Mouse (Mus musculus): ENCODE results near the gene Tmem230.
A peak's percentile ranks its signal among the peaks of the same experiment; 100 is the strongest.
"Not testable (repeated sequence)": the region's sequence is repeated elsewhere in the genome, so short reads cannot be mapped to it uniquely, and the experiment has no call there.

The Tmem230 gene

GRCm38 (mm10) chr2:132247539-132248313 lies at the start of gene Tmem230:
Tmem230 (minus strand) TSS chr2:132247807.
- DNase-seq (ENCODE audit: low spot score in 2 of 2), result peak; percentile 81 to 90

- no peak for DNase-seq (ENCODE audit: low spot score in 2 of 2)
Observed at GRCm38 (mm10) chr2:132293694-132294450, 46.3 kb upstream of the Tmem230 start.

- no peak for DNase-seq (ENCODE audit: low spot score in 2 of 2)
Observed at GRCm38 (mm10) chr2:132292083-132292482, 44.5 kb upstream of the Tmem230 start.

GRCm38 (mm10) chr2:132291265-132291664 lies 43.7 kb upstream of the Tmem230 start:
- no peak for DNase-seq (ENCODE audit: low spot score in 2 of 2)

GRCm38 (mm10) chr2:132290808-132291207 lies 43.2 kb upstream of the Tmem230 start:
- no peak for DNase-seq (ENCODE audit: low spot score in 2 of 2)

GRCm38 (mm10) chr2:132289213-132289612 lies 41.6 kb upstream of the Tmem230 start:
- DNase-seq (ENCODE audit: low spot score in 2 of 2), result not testable (repeated sequence)

- DNase-seq (ENCODE audit: low spot score in 2 of 2), result no peak
Observed at GRCm38 (mm10) chr2:132286376-132287076, 38.9 kb upstream of the Tmem230 start.

- DNase-seq (ENCODE audit: low spot score in 2 of 2), result not testable (repeated sequence)
Observed at GRCm38 (mm10) chr2:132285722-132286121, 38.1 kb upstream of the Tmem230 start.

GRCm38 (mm10) chr2:132284492-132285139 lies 37.0 kb upstream of the Tmem230 start:
- DNase-seq (ENCODE audit: low spot score in 2 of 2), result no peak

GRCm38 (mm10) chr2:132283236-132284070 lies 35.8 kb upstream of the Tmem230 start:
- no peak for DNase-seq (ENCODE audit: low spot score in 2 of 2)

- no peak for DNase-seq (ENCODE audit: low spot score in 2 of 2)
Observed at GRCm38 (mm10) chr2:132282453-132283174, 35.0 kb upstream of the Tmem230 start.

GRCm38 (mm10) chr2:132281560-132282452 lies 34.2 kb upstream of the Tmem230 start:
- no peak for DNase-seq (ENCODE audit: low spot score in 2 of 2)

- DNase-seq (ENCODE audit: low spot score in 2 of 2), result no peak
Observed at GRCm38 (mm10) chr2:132280518-132281120, 33.0 kb upstream of the Tmem230 start.

- DNase-seq (ENCODE audit: low spot score in 2 of 2), result no peak
Observed at GRCm38 (mm10) chr2:132279978-132280377, 32.4 kb upstream of the Tmem230 start.

- no peak for DNase-seq (ENCODE audit: low spot score in 2 of 2)
Observed at GRCm38 (mm10) chr2:132279336-132279882, 31.8 kb upstream of the Tmem230 start.

GRCm38 (mm10) chr2:132278273-132278853 lies 30.8 kb upstream of the Tmem230 start:
- no peak for DNase-seq (ENCODE audit: low spot score in 2 of 2)

GRCm38 (mm10) chr2:132276249-132276648 lies 28.6 kb upstream of the Tmem230 start:
- no peak for DNase-seq (ENCODE audit: low spot score in 2 of 2)

- no peak for DNase-seq (ENCODE audit: low spot score in 2 of 2)
Observed at GRCm38 (mm10) chr2:132275527-132275926, 27.9 kb upstream of the Tmem230 start.
